Mouse (Mus musculus) thymus, postnatal 25 days (tissue): ENCODE results near the gene Dock9.
"Not testable (repeated sequence)": the region's sequence is repeated elsewhere in the genome, so short reads cannot be mapped to it uniquely, and the experiment has no call there.

Experiments used
- DNase-seq: peaks from one replicate; pipeline ENCODE4 v3.0.0; 2022

Dock9 gene

GRCm38 (mm10) chr14:121734217-121734616, 63.4 kb downstream of the Dock9 start:
- DNase-seq, result no peak

GRCm38 (mm10) chr14:121733694-121734093, 63.9 kb downstream of the Dock9 start:
- DNase-seq, result no peak

GRCm38 (mm10) chr14:121732196-121732595, 65.4 kb downstream of the Dock9 start:
- peak; percentile 24 for DNase-seq

GRCm38 (mm10) chr14:121731688-121732168, 65.9 kb downstream of the Dock9 start:
- DNase-seq, result peak; percentile 55

- DNase-seq, result no peak
Measured at GRCm38 (mm10) chr14:121730966-121731365, 66.7 kb downstream of the Dock9 start.

- DNase-seq, result no peak
Measured at GRCm38 (mm10) chr14:121727996-121728395, 69.6 kb downstream of the Dock9 start.

GRCm38 (mm10) chr14:121724501-121724900, 73.1 kb downstream of the Dock9 start:
- DNase-seq, result no peak

GRCm38 (mm10) chr14:121722774-121723173, 74.9 kb downstream of the Dock9 start:
- DNase-seq, result no peak

GRCm38 (mm10) chr14:121721431-121721830, 76.2 kb downstream of the Dock9 start:
- DNase-seq, result no peak

GRCm38 (mm10) chr14:121719638-121720601, 77.7 kb downstream of the Dock9 start:
- DNase-seq, result no peak

- not testable (repeated sequence) for DNase-seq
Measured at GRCm38 (mm10) chr14:121714799-121715198, 82.8 kb downstream of the Dock9 start.

GRCm38 (mm10) chr14:121714268-121714667, 83.4 kb downstream of the Dock9 start:
- DNase-seq, result no peak

- no peak for DNase-seq
Measured at GRCm38 (mm10) chr14:121713830-121714197, 83.8 kb downstream of the Dock9 start.

GRCm38 (mm10) chr14:121713166-121713829, 84.3 kb downstream of the Dock9 start:
- DNase-seq, result no peak

GRCm38 (mm10) chr14:121711089-121711826, 86.4 kb downstream of the Dock9 start:
- DNase-seq, result no peak

- DNase-seq, result no peak
Measured at GRCm38 (mm10) chr14:121710130-121710529, 87.5 kb downstream of the Dock9 start.

- no peak for DNase-seq
Measured at GRCm38 (mm10) chr14:121708244-121708643, 89.4 kb downstream of the Dock9 start.

GRCm38 (mm10) chr14:121706482-121706901, 91.1 kb downstream of the Dock9 start:
- no peak for DNase-seq

- no peak for DNase-seq
Measured at GRCm38 (mm10) chr14:121705644-121706043, 92.0 kb downstream of the Dock9 start.

GRCm38 (mm10) chr14:121702534-121702933, 95.1 kb downstream of the Dock9 start:
- no peak for DNase-seq

GRCm38 (mm10) chr14:121700013-121700412, 97.6 kb downstream of the Dock9 start:
- DNase-seq, result no peak

- no peak for DNase-seq
Measured at GRCm38 (mm10) chr14:121698620-121698950, 99.1 kb downstream of the Dock9 start.
